Mouse (Mus musculus): ENCODE data around the gene Cdc123. TPM values are rescaled to one million over a fixed set of nuclear protein-coding genes. Genes with fewer than 3 reads are reported as not detected.
A peak's percentile ranks its signal among the peaks of the same experiment; 100 is the strongest.
"Not testable (repeated sequence)": the region's sequence is repeated elsewhere in the genome, so short reads cannot be mapped to it uniquely, and the experiment has no call there.

Gene Cdc123
- total RNA-seq, 1 experiment from 2014 or later: 92.7 TPM

- ATAC-seq (replicated peaks; ENCODE audit: low read depth, poor library complexity, severe bottlenecking): not testable (repeated sequence)
Measured at GRCm38 (mm10) chr2:5806201-5806600, 38.8 kb downstream of the Cdc123 start.

- ATAC-seq (replicated peaks; ENCODE audit: low read depth, poor library complexity, severe bottlenecking): no peak
Measured at GRCm38 (mm10) chr2:5805228-5805627, 39.7 kb downstream of the Cdc123 start.

- ATAC-seq (replicated peaks; ENCODE audit: low read depth, poor library complexity, severe bottlenecking): peak; percentile 69
Measured at GRCm38 (mm10) chr2:5804440-5805045, 40.4 kb downstream of the Cdc123 start.

- ATAC-seq (replicated peaks; ENCODE audit: low read depth, poor library complexity, severe bottlenecking): no peak
Measured at GRCm38 (mm10) chr2:5801927-5802590, 42.9 kb downstream of the Cdc123 start.

- ATAC-seq (replicated peaks; ENCODE audit: low read depth, poor library complexity, severe bottlenecking): peak; percentile 88
Measured at GRCm38 (mm10) chr2:5801182-5801640, 43.8 kb downstream of the Cdc123 start.

- no peak for ATAC-seq (replicated peaks; ENCODE audit: low read depth, poor library complexity, severe bottlenecking)
Measured at GRCm38 (mm10) chr2:5797816-5798672, 46.9 kb downstream of the Cdc123 start.

- ATAC-seq (replicated peaks; ENCODE audit: low read depth, poor library complexity, severe bottlenecking): no peak
Measured at GRCm38 (mm10) chr2:5793771-5794170, 51.2 kb downstream of the Cdc123 start.

GRCm38 (mm10) chr2:5792056-5792455 lies 52.9 kb downstream of the Cdc123 start:
- no peak for ATAC-seq (replicated peaks; ENCODE audit: low read depth, poor library complexity, severe bottlenecking)

- ATAC-seq (replicated peaks; ENCODE audit: low read depth, poor library complexity, severe bottlenecking): no peak
Measured at GRCm38 (mm10) chr2:5789625-5790160, 55.3 kb downstream of the Cdc123 start.

- ATAC-seq (replicated peaks; ENCODE audit: low read depth, poor library complexity, severe bottlenecking): no peak
Measured at GRCm38 (mm10) chr2:5787391-5787790, 57.6 kb downstream of the Cdc123 start.

- ATAC-seq (replicated peaks; ENCODE audit: low read depth, poor library complexity, severe bottlenecking): no peak
Measured at GRCm38 (mm10) chr2:5772464-5772863, 72.5 kb downstream of the Cdc123 start.

GRCm38 (mm10) chr2:5770708-5771241 lies 74.2 kb downstream of the Cdc123 start:
- peak; percentile 67 for ATAC-seq (replicated peaks; ENCODE audit: low read depth, poor library complexity, severe bottlenecking)

GRCm38 (mm10) chr2:5769630-5770029 lies 75.3 kb downstream of the Cdc123 start:
- ATAC-seq (replicated peaks; ENCODE audit: low read depth, poor library complexity, severe bottlenecking): peak; percentile 82

GRCm38 (mm10) chr2:5768946-5769345 lies 76.0 kb downstream of the Cdc123 start:
- no peak for ATAC-seq (replicated peaks; ENCODE audit: low read depth, poor library complexity, severe bottlenecking)

GRCm38 (mm10) chr2:5762031-5762430 lies 82.9 kb downstream of the Cdc123 start:
- no peak for ATAC-seq (replicated peaks; ENCODE audit: low read depth, poor library complexity, severe bottlenecking)

- no peak for ATAC-seq (replicated peaks; ENCODE audit: low read depth, poor library complexity, severe bottlenecking)
Measured at GRCm38 (mm10) chr2:5760479-5761008, 84.4 kb downstream of the Cdc123 start.

- no peak for ATAC-seq (replicated peaks; ENCODE audit: low read depth, poor library complexity, severe bottlenecking)
Measured at GRCm38 (mm10) chr2:5758569-5758968, 86.4 kb downstream of the Cdc123 start.

- no peak for ATAC-seq (replicated peaks; ENCODE audit: low read depth, poor library complexity, severe bottlenecking)
Measured at GRCm38 (mm10) chr2:5750872-5751271, 94.1 kb downstream of the Cdc123 start.

GRCm38 (mm10) chr2:5749210-5749609 lies 95.8 kb downstream of the Cdc123 start:
- ATAC-seq (replicated peaks; ENCODE audit: low read depth, poor library complexity, severe bottlenecking): no peak

- no peak for ATAC-seq (replicated peaks; ENCODE audit: low read depth, poor library complexity, severe bottlenecking)
Measured at GRCm38 (mm10) chr2:5747545-5748043, 97.4 kb downstream of the Cdc123 start.

Measured in common myeloid progenitor, adult 5-6 weeks (primary cell).